Mouse (Mus musculus): ENCODE results near the gene Slco3a1. TPM values are rescaled to one million over a fixed set of nuclear protein-coding genes. Genes with fewer than 3 reads are reported as not detected.

Slco3a1 gene
- polyA plus RNA-seq, 1 experiment from 2014 or later, result 42.8 TPM

DNA sequence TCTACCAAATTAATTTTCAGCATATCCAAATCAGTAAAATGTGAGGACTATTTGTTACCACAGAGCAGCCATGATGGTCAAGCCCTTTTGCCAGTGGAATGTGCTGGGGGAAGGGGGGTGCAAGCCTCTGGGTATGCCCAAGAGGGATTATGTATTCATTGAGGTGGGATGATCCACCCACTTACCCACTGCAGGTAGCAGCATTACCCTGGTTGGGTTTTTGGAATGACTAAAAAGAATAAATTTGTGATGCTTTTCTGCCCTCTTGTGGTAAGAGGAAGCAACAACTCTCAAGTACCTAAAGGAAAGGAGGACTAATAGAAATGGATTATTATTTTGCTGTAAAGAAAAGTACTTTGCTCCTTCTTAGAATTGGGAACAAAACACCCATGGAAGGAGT, 197.6 kb downstream of the Slco3a1 start:
- Histone ChIP-seq H3K27me3 (replicated peaks; ENCODE audit: insufficient read depth, low read length) (no peaks in the 10 kb centered on the region), H3K4me2 (replicated peaks; ENCODE audit: low read depth, low read length) (no peak overlapping the region), H3K4me1 (ENCODE audit: insufficient read depth, low read depth, low read length) (no peaks in the 10 kb centered on the region), H3K36me3 (ENCODE audit: insufficient read depth, low read length) (no peaks in the 10 kb centered on the region), H3K9ac (replicated peaks; ENCODE audit: low read depth) (no peak overlapping the region), H3K27ac (ENCODE audit: low read length) (no peak overlapping the region), H3K4me3 (ENCODE audit: low read depth, low read length) (no peak overlapping the region), H3K9me3 (ENCODE audit: low read length) (no peaks in the 10 kb centered on the region)
- TF ChIP-seq CTCF (IDR thresholded peaks at IDR 0.05), result peak; percentile 71
- TF ChIP-seq EP300 (IDR thresholded peaks at IDR 0.05), result no peak
- DNase-seq (ENCODE audit: low spot score), result peak; percentile 72
- no peak for ATAC-seq

DNA sequence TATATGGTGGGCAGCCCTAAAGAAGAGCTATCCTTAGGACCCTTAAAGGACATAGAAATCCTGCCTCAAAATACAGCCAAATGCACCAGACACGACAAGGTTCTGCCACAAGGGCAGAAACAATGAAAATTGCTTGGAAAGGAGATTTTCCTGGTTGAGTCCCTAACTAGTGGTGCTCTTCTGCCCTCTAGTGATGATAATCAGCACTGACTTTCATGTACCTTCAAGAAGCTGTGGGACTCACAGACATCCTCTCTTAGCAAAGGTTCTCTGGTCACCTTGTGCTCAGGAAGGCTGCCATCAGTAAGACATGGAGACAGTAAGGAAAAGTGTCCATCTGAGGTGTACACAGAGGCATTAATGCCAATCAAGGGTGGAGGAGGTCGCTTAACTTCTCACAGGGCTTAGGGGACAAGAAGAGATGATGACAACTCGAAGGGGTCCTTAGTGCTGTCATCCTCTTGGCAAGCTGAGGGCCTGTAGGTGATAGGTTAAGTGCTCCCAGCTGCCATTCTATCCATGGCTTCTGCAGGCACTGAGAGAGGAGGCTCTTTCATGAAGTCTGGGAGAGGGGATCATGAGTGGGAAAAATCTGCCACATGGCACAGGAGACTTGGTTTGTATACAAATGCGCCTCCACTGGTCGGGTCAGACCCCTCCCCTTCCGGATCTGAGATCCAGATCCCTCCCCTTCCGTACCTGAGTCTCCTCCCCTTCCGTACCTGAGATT, 199.9 kb downstream of the Slco3a1 start:
- H3K36me3 ChIP-seq (ENCODE audit: insufficient read depth, low read length), result no peaks in the 10 kb centered on the region
- no peak overlapping the region for H3K4me2 ChIP-seq (replicated peaks; ENCODE audit: low read depth, low read length)
- WGBS, result 54% methylated on average over 8 of the region's 8 CpGs
- ATAC-seq (no peak), DNase-seq (ENCODE audit: low spot score) (peak; percentile 83)
- H3K4me3 ChIP-seq (ENCODE audit: low read depth, low read length), result no peak overlapping the region
- no peaks in the 10 kb centered on the region for H3K27me3 ChIP-seq (replicated peaks; ENCODE audit: insufficient read depth, low read length)
- no peak overlapping the region for H3K27ac ChIP-seq (ENCODE audit: low read length)
- H3K4me1 ChIP-seq (ENCODE audit: insufficient read depth, low read depth, low read length), result no peaks in the 10 kb centered on the region
- no peaks in the 10 kb centered on the region for H3K9me3 ChIP-seq (ENCODE audit: low read length)
- TF ChIP-seq EP300 (IDR thresholded peaks at IDR 0.05) (no peak), CTCF (IDR thresholded peaks at IDR 0.05) (peak; percentile 88)
- no peak overlapping the region for H3K9ac ChIP-seq (replicated peaks; ENCODE audit: low read depth)

DNA sequence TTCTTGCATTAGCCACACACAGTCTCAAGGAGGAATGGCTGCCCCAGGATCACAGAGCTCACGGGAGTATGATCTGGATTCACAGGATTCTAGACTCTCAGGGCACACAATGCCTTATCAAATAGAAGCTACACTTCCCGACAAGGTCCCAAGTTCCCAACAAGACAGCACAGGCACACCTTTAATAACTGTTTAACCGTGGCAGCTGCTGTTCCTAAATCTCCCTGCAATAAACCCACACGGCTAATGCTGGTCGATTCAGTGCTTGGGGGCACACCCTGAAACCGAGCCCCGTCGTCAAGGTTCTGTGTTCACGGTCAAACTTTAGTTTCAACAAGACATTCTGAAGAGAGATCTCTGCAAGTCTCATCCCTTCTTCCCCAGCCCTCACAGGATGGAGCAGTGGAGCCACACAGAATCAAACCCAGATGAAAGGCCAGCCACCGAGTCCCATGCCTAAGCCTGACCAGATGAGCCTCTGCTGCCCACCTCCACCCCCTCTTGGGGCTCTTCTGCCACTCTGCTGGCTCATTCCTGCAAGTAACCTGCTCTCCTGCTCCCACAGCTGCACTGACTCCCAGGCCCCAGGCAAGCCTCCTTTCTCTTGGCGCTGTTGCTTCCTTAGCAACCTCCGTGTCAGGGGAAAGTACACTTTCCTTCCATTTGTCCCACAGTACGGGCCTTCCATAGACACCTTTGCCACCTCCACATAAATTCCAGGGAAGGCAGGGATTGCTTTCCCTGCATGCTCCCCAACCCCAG, 200.7 kb downstream of the Slco3a1 start:
- Histone ChIP-seq H3K36me3 (ENCODE audit: insufficient read depth, low read length) (no peaks in the 10 kb centered on the region), H3K4me3 (ENCODE audit: low read depth, low read length) (no peak overlapping the region), H3K27ac (ENCODE audit: low read length) (no peak overlapping the region), H3K4me1 (ENCODE audit: insufficient read depth, low read depth, low read length) (no peaks in the 10 kb centered on the region), H3K27me3 (replicated peaks; ENCODE audit: insufficient read depth, low read length) (no peaks in the 10 kb centered on the region), H3K9me3 (ENCODE audit: low read length) (no peaks in the 10 kb centered on the region), H3K4me2 (replicated peaks; ENCODE audit: low read depth, low read length) (no peak overlapping the region), H3K9ac (replicated peaks; ENCODE audit: low read depth) (no peak overlapping the region)
- 78% methylated on average over 13 of the region's 13 CpGs for WGBS
- TF ChIP-seq EP300 (IDR thresholded peaks at IDR 0.05), result no peak
- TF ChIP-seq CTCF (IDR thresholded peaks at IDR 0.05), result no peak
- ATAC-seq, result no peak
- no peak for DNase-seq (ENCODE audit: low spot score)

DNA sequence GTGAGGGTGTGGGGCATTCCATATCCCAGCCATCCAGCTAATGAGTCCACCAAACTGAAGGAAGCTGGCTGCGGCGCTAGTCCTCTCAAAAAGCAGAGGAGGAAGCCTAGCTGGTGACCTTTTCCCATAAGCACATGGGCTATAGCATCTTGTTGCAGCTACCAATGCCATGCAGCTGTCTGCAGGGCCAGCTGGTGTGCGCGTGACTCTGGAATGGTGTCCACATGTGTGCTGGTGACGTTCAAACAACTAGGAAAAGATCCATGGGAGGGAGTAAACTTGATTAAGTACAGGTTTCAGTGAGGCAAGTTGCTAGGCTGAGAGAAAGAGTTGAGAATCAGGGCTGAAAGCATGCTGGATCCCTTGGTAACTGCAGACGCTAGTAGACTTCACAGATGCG, 201.3 kb downstream of the Slco3a1 start:
- Histone ChIP-seq H3K9me3 (ENCODE audit: low read length) (no peaks in the 10 kb centered on the region), H3K4me1 (ENCODE audit: insufficient read depth, low read depth, low read length) (no peaks in the 10 kb centered on the region), H3K36me3 (ENCODE audit: insufficient read depth, low read length) (no peaks in the 10 kb centered on the region), H3K27me3 (replicated peaks; ENCODE audit: insufficient read depth, low read length) (no peaks in the 10 kb centered on the region), H3K4me3 (ENCODE audit: low read depth, low read length) (no peak overlapping the region), H3K4me2 (replicated peaks; ENCODE audit: low read depth, low read length) (no peak overlapping the region), H3K27ac (ENCODE audit: low read length) (no peak overlapping the region), H3K9ac (replicated peaks; ENCODE audit: low read depth) (no peak overlapping the region)
- WGBS, result 84% methylated on average over 7 of the region's 7 CpGs
- TF ChIP-seq CTCF (IDR thresholded peaks at IDR 0.05) (no peak), EP300 (IDR thresholded peaks at IDR 0.05) (no peak)
- ATAC-seq (no peak), DNase-seq (ENCODE audit: low spot score) (no peak)

DNA sequence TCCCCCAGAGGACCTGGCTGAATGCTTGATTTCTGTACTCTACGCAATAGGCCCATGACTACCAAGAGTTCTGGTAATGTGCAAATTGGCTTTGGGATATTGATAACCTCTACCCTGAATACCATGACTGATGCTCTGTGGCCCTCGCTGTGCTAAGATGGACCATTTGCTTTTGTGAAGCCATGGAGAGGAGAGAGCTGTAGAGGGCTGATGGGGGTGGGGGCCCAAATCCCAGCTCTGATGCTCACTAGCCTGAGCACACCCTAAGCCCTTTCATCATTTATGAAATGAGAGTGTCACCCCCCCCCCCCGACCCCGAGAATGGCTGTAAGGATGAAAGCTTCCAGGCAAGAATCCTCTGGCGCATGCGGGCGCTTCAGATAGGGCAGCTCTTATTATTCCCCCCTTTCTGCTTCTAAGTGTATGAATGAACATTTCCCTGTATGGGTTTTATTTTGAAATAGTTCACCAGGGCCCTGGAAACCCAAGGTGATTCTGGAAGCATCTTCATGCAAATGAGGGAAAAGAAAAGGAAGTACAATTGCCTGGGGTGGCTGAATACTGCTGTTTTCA, 206.2 kb downstream of the Slco3a1 start:
- Histone ChIP-seq H3K27ac (ENCODE audit: low read length) (no peak overlapping the region), H3K9ac (replicated peaks; ENCODE audit: low read depth) (no peak overlapping the region), H3K27me3 (replicated peaks; ENCODE audit: insufficient read depth, low read length) (no peaks in the 10 kb centered on the region), H3K4me3 (ENCODE audit: low read depth, low read length) (no peak overlapping the region), H3K36me3 (ENCODE audit: insufficient read depth, low read length) (no peaks in the 10 kb centered on the region), H3K9me3 (ENCODE audit: low read length) (no peaks in the 10 kb centered on the region), H3K4me2 (replicated peaks; ENCODE audit: low read depth, low read length) (no peak overlapping the region), H3K4me1 (ENCODE audit: insufficient read depth, low read depth, low read length) (no peaks in the 10 kb centered on the region)
- TF ChIP-seq CTCF (IDR thresholded peaks at IDR 0.05), result no peak
- TF ChIP-seq EP300 (IDR thresholded peaks at IDR 0.05), result no peak
- DNase-seq (ENCODE audit: low spot score) (no peak), ATAC-seq (no peak)
- 95% methylated on average over 7 of the region's 7 CpGs for WGBS

DNA sequence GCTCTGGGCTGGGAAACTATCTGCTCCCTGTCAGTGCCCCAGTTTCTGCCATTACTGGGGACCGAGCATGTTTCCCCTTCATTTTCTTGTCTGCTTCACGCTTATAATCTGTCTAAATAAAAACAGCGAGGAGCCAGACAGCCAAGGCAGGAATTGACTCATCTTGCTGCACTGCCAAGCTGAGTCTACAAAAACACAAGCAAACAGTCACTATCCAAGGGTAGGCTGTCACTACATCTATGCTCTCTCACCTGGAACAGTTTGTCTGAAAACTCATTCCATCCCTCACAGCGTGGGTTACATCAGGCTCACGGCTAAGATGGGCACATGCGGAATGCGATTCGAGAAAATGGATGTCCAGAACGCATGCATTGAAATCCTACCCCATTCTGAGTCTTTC, 207.6 kb downstream of the Slco3a1 start:
- H3K4me1 ChIP-seq (ENCODE audit: insufficient read depth, low read depth, low read length), result no peaks in the 10 kb centered on the region
- H3K27ac ChIP-seq (ENCODE audit: low read length), result no peak overlapping the region
- H3K9me3 ChIP-seq (ENCODE audit: low read length), result no peaks in the 10 kb centered on the region
- H3K36me3 ChIP-seq (ENCODE audit: insufficient read depth, low read length), result no peaks in the 10 kb centered on the region
- H3K4me2 ChIP-seq (replicated peaks; ENCODE audit: low read depth, low read length), result no peak overlapping the region
- no peaks in the 10 kb centered on the region for H3K27me3 ChIP-seq (replicated peaks; ENCODE audit: insufficient read depth, low read length)
- DNase-seq (ENCODE audit: low spot score) (no peak), ATAC-seq (no peak)
- H3K4me3 ChIP-seq (ENCODE audit: low read depth, low read length), result no peak overlapping the region
- 78% methylated on average over 9 of the region's 9 CpGs for WGBS
- TF ChIP-seq CTCF (IDR thresholded peaks at IDR 0.05), result no peak
- TF ChIP-seq EP300 (IDR thresholded peaks at IDR 0.05), result no peak
- no peak overlapping the region for H3K9ac ChIP-seq (replicated peaks; ENCODE audit: low read depth)

Data from lung, postnatal 0 days (tissue).